Mouse (Mus musculus) E14TG2a.4 (cell line): ENCODE measurements at regions not wholly inside any gene's neighbourhood (a gene's known extent, or its start where the extent isn't known, plus 50 kb on each side); places are given as distances from the start of the nearest gene placed in this dataset.

Experiments used
- CTCF ChIP-seq: conservative IDR thresholded peaks from 2 replicates; pipeline ENCODE4 v1.5.1; 2014; ENCODE audit warnings: low read length
- NANOG ChIP-seq: IDR thresholded peaks from 2 replicates; pipeline ENCODE4 v1.6.1; 2014; ENCODE audit warnings: borderline replicate concordance, low read length, mixed read lengths
- POU5F1 ChIP-seq: IDR thresholded peaks from 2 replicates; pipeline ENCODE4 v1.6.1; 2014; ENCODE audit warnings: low read length, borderline replicate concordance

GRCm38 (mm10) chr13:72710051-72710450, 81.4 kb downstream of the Irx2 start:
- no peak for TF ChIP-seq CTCF
- no peak for TF ChIP-seq POU5F1
- no peak for TF ChIP-seq NANOG
